Mouse (Mus musculus): Measurements from ENCODE around the gene Srgap1. TPM values are rescaled to one million over a fixed set of nuclear protein-coding genes. Genes with fewer than 3 reads are reported as not detected.

Srgap1 gene
- total RNA-seq, 2 experiments from 2014 or later = 6.9 to 8.7 TPM

DNA sequence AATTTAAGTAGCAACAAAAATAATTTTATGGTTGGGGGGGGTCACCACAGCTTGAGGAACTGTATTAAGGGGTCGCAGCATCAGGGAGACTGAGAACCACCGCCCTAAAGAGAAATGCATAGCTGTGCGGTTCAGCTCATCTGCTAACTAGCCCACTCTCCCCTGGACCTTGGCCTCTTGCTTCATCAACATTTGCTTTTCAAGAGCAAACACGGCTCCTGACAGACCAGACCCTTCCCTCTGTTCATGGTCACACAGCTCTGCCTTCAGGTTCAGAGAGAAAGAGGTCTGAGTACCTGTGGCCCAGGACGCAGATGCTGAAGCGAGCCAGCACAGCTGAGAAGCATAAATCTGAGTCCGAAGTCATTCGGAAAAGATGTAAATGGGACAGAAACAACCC, 29.4 kb downstream of the Srgap1 start:
- DNase-seq (ENCODE audit: low spot score in 2 of 2) = no peak

DNA sequence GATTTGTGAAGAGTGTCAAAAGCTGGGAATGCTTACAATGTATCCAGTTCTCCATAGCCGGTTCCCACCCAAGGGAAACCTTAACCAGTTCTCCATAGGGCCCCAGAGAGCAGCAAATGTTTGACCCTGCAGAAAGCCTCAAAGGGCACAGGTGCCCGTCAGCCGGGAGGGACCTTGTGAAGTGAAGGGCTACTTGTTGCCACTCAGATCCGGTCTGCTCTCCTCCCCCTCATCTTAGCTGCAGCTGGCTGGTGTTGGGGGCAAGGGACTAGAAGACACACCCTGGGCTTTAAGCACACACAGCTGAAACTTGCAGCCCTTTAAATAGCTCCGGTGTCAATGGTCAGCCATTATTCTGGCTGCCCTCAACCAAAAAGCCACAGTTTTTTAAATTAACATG, 30.1 kb downstream of the Srgap1 start:
- no peak for DNase-seq (ENCODE audit: low spot score in 2 of 2)

DNA sequence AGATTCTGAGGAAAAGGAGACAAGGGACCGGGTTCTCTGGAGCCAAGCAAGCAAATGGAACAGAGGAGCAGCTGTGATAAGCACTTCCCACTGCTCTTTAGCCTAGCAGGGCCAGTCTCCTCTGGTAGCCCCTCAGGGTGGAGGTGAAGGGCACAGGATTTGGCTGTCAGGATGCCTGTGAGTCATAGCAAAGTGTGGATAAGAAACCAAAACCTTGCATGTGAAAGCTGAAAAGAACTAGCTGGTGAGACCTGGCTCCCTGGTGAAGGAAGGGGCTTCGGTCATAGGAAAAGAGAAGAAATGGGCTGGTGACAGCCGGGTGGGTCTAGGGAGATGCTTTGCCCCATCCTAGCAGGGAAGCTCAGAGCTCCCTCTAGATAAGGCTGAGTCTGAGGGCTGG, 30.5 kb downstream of the Srgap1 start:
- DNase-seq (ENCODE audit: low spot score in 2 of 2) = no peak

DNA sequence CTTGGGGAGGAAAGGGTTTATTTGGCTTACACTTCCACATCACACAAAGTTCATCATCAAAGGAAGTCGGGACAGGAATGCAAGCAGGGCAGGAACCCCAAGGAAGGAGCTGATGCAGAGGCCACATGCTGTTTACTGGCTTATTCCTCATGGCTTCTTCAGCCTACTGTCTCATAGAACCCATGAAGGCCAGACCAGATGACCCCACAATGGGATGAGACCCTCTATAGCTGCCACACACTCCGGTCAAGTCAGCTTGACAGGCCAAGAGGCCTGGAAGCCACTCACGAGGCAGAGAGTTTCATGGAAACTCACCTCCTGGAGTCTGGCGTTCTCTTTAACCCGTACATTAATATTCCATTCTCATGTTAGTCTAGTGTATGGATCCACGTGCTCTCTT, 34.8 kb downstream of the Srgap1 start:
- no peak for DNase-seq (ENCODE audit: low spot score in 2 of 2)

DNA sequence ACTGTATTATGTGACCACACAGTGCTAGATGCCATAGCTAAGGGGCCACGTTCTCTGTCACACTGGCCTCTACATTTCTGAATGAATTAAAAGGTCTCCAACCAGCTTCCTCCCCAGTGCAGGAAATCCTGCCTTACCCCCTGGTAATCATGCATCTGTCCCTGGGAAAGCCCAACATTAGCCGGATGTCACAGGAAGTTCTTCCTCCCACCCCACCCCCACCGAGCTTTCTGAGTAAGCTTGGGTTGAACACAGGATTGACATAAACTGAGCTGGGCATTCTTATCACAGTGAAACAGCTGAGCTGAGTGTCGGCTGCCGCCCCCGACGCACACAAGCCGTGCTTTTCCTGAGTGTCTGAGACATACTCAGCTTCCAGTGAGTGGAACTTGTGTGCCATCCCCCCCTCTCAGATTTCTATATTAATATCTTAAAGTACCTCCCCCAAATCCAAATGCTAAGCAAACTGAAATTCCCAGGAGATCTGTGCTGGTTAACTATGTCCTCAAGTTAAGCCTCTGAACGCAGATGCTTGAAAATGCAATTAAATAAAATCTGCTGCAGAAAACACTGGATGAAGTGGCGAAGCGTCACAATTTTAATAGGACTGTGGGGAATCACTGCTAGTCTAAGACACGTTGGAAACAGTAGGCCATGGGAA, 38.3 kb downstream of the Srgap1 start:
- peak in 1 of 2 experiments; percentile 6 for DNase-seq (ENCODE audit: low spot score in 2 of 2)

DNA sequence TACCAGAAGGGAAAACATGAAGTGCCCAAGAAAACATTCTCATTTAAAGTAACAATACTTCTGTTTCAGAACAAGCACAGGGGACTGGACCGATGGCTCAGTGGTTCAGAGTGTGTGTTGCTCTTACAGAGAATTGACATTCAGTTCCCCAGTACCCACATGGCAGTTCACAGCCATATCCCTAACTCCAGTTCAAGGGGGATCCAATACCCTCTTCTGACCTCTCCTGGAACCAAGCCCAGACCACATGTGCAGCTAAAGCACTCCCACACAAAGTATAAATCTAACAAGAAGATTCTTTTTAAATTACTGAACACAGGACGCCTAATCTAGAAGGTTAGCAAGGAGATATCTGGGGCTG, 38.8 kb downstream of the Srgap1 start:
- DNase-seq (ENCODE audit: low spot score in 2 of 2) = no peak

DNA sequence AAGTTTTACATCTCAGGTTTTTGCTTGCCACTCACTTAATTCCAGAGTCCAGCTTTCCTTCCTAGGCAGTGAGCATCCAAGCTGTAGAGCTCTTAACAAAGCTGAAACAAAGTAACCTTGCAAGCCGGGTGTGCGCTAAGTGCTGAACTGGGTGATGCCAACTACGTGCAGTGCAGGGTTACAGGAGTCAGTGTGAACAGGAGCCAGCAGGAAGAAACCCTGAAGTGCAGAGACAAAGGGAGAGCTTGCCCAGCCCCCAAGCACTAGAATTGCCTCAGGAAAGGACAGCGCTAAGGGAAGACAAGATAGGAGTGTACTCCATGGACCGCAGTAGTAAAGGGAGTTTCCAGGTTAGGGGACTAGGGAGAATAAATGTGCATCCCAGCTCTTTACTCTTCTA, 40.5 kb downstream of the Srgap1 start:
- DNase-seq (ENCODE audit: low spot score in 2 of 2) = no peak

DNA sequence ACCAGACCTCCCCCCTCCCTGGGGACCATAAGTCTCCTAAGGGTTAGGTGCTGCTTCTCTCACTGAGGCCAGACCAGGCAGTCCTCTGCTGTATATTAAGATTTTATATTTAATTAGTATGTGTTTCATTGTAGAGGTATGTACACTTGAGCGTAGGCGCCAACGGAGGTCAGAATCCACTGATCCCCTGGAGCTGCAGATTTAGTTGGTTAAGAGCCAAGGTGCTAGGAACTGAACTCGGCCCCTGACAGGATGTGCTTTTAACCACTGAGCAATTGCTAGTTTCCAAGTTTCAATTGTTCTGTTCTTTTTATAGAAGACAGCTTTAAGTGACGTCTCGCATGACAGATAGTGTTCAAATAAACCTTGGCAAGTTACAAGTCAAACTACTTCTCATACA, 41.0 kb downstream of the Srgap1 start:
- no peak for DNase-seq (ENCODE audit: low spot score in 2 of 2)

DNA sequence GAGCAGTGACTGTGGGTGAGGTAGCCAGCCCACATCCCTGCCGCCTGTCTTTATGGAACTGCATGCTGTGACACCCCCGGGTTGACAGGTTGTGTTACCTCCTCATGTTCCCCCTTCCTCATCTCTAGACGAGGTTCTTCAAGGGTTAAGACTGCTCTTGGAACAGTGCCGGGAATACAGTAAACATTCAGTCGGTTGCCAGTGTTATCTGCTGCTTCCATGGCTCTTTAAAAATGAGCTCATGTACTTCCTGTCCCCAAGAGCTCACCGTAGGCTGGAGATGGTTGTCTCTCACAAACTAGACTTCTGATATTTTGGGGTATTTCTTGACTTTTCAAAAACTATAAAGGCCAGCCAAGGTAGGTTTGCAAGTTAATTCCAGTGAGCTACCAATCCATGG, 41.6 kb downstream of the Srgap1 start:
- DNase-seq (ENCODE audit: low spot score in 2 of 2) = no peak

DNA sequence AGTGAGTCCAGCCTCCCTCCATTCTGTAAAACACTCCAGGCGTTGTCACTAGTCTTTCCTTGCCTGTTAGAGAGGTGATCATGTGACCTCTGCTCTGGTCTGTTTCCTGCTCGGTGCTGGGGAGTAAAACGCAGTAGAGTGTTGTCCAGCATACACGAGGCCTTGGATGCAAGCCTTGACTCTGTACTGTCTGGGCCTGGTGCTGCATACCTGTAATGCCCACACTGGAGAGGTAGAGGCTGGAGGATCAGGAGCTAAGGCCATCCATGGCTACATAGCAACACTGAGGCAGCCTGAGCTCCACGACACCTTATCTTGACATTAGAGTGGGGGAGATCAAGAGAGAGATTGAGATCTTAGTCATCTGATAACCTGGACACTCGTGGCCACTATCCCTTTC, 44.2 kb downstream of the Srgap1 start:
- DNase-seq (ENCODE audit: low spot score in 2 of 2) = no peak

DNA sequence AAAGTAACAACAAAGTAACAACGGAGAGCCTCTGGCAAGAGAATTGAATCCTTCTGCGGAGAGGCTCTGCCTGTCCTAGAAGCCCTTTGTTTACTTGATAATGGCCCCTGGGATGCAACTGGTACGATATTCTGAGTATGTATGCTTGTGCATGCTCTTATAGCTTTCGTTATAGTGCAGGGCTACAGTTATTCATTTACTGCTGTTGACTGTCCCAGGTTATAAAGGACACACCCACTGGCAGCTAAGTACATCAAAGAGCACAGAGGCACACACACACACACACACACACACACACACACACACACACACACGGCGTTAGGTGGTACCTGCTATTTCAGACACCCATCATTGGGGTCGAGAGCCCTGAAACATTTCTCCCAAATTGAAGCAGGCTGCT, 48.3 kb downstream of the Srgap1 start:
- no peak for DNase-seq (ENCODE audit: low spot score in 2 of 2)

DNA sequence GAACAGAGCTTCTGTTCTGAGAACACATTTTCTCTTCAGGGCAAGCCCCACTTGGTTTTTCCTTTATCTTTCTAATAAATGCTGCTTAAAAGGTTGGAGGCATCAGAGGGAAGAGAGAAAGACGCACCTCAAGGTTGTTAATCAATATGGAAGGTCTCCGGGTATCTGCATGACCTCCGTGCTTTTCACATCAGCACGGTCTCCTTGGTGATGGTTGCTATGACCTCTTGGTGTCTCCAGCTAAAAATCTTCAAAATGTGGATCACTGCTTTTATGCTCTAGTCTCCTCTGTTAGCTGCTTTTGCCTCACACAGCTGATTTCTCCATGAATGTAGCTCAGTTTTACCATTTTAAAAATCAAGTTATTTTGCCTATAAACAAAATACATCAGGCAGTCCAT, 50.6 kb downstream of the Srgap1 start:
- no peak for DNase-seq (ENCODE audit: low spot score in 2 of 2)

DNA sequence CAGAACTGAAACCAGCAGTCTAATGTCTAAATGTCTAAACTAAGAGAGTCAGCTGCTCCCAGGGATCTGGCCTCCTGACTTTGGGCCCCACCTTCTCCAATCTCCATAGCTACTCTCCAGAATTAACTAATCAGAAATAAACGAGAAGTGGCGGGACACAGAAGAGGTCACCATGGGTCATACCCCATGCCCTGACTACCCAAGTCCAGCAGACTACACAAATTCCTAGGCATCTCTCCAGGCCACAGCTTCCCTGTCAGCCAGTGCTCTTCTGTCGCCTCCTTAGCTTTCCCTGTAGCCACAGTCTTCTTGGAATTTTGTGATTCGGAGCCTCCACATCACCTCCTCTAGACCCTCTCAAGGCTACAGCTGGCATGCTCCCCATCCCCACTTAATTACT, 51.7 kb downstream of the Srgap1 start:
- DNase-seq (ENCODE audit: low spot score in 2 of 2) = no peak

DNA sequence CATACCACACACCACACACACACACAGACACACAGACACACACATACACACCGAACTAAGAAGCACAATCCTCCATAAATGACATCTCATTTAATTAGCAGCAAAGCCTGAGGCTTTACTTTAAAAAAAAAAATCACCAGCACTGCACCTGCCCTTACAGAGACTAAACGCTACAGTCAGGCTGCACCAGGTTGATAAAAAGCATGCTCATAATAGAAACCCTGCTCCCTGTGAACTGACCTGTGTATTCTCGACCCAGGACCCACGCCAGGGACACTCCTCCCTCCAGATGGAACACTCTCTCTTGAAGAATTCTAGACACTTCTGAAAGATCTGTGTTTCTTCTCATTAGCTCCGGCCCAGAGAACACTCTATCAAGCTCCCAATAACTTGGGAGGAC, 52.5 kb downstream of the Srgap1 start:
- no peak for DNase-seq (ENCODE audit: low spot score in 2 of 2)

DNA sequence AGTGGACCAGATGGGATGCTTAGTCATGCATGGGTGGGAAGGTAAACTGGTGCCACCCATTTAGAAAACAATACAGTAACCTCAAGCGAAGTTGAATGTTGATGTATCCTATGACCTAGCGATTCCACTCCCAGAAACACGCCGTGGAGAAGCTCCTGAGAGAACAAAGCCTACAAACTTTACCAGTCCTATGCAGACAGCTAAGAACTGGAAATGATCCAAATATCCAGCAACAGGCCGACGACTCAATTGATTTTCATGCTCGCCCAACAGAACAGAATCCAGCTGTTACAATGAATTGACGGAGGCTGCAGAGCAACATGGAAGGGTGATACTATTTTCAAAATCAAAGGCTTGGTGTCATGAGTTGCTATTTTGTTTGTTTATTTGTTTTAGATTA, 54.5 kb downstream of the Srgap1 start:
- DNase-seq (ENCODE audit: low spot score in 2 of 2) = no peak

DNA sequence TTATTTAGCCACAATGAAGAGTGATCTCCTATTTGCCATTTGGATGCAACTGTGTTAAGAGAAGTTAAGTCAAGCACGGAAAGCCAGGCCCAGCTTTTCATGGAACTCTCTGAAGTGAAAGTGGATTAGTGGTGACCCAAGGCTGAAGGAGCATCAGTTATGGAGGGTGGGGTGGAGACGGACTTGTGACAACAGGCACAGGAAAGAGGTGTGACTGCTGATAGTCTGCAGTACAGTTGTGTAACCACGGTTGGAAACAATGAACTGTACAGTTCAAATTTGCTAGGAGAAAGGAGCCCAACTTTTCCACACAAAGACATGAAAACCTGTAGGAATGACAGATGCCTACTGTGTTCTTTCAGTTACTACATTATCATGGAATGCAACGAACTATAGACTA, 60.1 kb downstream of the Srgap1 start:
- DNase-seq (ENCODE audit: low spot score in 2 of 2) = no peak

DNA sequence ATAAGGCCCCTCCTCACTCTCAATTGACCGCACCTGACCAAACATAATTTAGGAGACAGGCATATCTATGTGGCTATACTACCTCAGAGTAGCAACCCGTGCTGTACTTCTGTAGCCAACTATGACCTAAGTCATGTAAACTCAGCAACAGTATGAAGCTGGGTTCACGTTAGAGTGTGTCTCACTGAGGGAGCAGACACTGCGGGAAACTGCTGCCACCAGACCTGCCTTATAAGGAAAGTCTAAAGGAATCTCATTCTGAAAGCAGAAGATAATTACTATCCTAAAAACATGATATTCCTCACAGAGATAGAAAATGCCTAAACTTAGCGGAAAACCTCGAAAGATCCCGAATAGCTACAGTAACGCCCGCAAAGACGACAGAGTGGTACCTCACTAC, 62.2 kb downstream of the Srgap1 start:
- DNase-seq (ENCODE audit: low spot score in 2 of 2) = no peak

DNA sequence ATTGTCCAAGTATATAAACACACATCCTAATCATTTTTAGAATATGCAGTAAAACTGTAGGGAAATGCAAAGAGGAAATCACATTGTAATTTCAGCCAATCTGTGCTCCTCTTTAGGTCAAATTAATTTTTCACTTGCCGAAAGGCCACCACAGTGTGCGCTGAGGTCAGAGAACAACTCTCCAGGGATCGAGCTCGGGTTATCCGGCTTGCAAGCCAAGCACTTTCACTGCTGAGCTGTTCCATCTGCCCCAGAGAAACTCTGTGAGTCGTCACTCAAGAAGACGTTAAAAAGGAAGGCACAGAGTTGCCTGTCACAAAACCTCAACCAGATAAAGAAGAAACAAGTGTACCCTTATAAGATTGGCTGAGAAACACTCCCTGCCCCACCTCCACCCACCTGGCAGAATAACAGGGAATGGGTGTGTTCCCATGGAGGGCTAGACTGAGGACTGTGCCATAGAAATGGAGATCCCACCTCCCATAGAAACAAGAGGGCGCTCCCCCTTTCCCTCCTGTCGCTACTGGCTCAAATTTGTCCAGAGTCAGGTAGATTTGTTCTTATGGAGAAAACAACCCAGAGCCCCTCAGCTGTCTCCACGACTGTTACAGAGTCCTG, 63.0 kb downstream of the Srgap1 start:
- no peak for DNase-seq (ENCODE audit: low spot score in 2 of 2)

DNA sequence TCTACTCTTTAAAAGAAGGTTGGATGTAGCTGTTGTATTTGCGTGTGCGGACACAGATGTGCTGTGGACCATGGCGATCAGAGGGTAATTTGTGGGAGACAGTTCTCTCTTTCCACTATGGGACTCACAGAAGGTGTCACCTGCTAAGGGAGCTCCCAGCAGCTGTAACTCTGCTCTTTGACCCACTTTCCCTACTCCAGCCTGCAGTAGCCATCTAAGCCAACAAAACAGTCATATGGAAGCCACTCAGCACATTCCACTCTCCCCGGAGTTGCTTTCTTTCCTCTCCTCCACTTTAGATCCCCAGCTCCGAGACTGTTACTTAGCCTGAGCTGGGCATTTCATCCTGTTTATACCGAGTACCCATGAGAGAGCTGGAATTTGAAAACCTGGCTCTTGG, 71.8 kb downstream of the Srgap1 start:
- no peak for DNase-seq (ENCODE audit: low spot score in 2 of 2)

DNA sequence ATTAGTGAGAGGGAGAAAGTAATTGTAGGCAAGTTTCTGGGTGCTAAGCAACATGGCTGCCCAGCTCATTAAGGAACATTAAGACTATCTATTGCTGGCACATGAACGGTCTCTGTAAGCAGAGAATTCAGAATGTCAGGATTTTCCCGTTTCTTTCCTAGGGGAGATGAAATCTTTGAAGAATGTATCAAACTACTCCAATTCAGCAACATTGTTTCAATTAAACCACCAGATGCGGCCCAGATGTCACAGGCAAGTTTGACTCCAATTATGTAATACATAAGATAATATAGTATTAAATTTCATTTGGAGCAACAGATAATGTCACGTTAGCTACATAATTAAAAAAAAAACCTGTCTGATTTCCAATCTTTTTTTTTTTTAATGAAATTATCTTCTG, 72.5 kb downstream of the Srgap1 start:
- DNase-seq (ENCODE audit: low spot score in 2 of 2) = no peak

DNA sequence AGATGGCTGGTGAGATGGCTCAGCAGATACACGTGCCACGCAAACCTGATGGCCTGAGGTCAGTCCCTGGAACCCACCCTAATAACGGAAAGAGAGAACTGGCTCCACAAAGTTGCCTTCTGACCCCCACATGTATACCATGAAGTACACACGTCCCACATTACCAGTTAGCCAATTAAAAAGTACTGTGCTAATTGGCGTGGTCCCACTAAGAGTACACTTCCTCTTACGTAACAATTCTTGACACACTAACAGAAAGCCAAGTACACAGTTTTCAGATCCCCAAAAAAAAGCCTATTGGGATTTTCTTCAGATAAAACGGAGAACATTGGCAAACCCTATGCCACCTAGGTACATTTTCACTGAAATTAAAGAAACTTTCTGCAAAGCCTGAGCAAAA, 73.8 kb downstream of the Srgap1 start:
- DNase-seq (ENCODE audit: low spot score in 2 of 2) = no peak

DNA sequence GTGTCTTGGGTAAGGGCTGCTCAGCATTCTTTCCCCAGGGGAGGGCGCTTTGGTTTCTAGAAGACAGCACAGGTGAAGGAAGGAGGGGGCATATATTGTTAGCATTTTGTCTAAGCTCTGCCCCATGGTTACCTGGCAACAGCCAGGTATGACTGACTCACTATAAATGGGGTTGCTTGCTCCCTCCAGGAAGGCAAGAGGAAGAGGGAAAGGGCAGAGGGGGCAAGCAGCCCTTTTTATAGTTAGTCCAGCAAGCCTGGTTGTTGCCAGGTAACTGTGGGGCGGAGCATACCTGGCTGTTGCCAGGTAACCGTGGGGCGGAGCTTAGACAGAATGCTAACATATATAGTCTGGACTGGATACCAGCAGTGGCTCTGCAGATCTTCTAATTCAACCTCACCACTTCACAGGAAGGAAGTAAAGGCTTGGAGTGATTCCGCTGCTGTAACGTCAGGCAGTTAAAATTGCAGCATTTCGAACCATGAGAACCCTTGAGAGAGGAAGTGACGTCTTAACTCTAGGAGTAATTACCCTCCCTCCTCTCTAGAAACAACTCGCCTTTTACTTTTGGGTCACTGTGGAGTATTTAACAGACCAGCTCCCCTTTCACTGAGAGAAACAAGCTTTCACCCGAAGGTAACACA, 74.7 kb downstream of the Srgap1 start:
- no peak for DNase-seq (ENCODE audit: low spot score in 2 of 2)

DNA sequence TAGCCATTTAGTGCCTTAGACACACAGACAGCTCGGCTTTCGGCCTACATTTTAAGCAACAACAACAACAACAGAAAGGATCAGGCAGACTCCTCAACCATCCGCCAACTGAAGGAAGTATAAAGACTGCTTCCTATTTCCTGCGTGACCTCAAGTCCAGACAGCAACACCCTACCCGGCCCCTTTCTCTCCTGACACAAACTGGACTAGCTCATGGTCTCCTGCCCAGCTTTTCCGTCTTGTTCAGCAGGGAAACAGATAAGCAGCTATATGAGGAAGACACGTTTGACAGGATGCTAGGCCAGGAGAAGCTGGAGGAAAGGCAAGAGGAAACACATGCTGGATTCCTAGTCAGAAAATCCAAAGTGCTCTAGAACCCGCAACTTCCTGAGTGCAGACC, 75.5 kb downstream of the Srgap1 start:
- no peak for DNase-seq (ENCODE audit: low spot score in 2 of 2)
